Mouse (Mus musculus): Measurements from ENCODE around the gene Rbm4.
"Not testable (repeated sequence)": the region's sequence is repeated elsewhere in the genome, so short reads cannot be mapped to it uniquely, and the experiment has no call there.

Gene Rbm4

GRCm38 (mm10) chr19:4797846-4798245, 4.1 kb upstream of the Rbm4 start:
- no peak for DNase-seq (ENCODE audit: low spot score in 2 of 2)

GRCm38 (mm10) chr19:4795929-4796328, 2.2 kb upstream of the Rbm4 start:
- no peak for DNase-seq (ENCODE audit: low spot score in 2 of 2)

GRCm38 (mm10) chr19:4793281-4793830, 345 bp downstream of the Rbm4 start:
- no peak for DNase-seq (ENCODE audit: low spot score in 2 of 2)

GRCm38 (mm10) chr19:4786313-4786712, 7.4 kb downstream of the Rbm4 start:
- no peak for DNase-seq (ENCODE audit: low spot score in 2 of 2)

GRCm38 (mm10) chr19:4785206-4785605, 8.5 kb downstream of the Rbm4 start:
- no peak for DNase-seq (ENCODE audit: low spot score in 2 of 2)

- no peak for DNase-seq (ENCODE audit: low spot score in 2 of 2)
Observed at GRCm38 (mm10) chr19:4782891-4783290, 10.8 kb downstream of the Rbm4 start.

- no peak for DNase-seq (ENCODE audit: low spot score in 2 of 2)
Observed at GRCm38 (mm10) chr19:4772785-4773184, 20.9 kb downstream of the Rbm4 start.

GRCm38 (mm10) chr19:4767507-4768148, 26.1 kb downstream of the Rbm4 start:
- DNase-seq (ENCODE audit: low spot score in 2 of 2), result no peak

- DNase-seq (ENCODE audit: low spot score in 2 of 2), result no peak
Observed at GRCm38 (mm10) chr19:4762876-4763275, 30.8 kb downstream of the Rbm4 start.

GRCm38 (mm10) chr19:4760544-4760943, 33.2 kb downstream of the Rbm4 start:
- DNase-seq (ENCODE audit: low spot score in 2 of 2), result not testable (repeated sequence)

- DNase-seq (ENCODE audit: low spot score in 2 of 2), result no peak
Observed at GRCm38 (mm10) chr19:4756921-4757320, 36.8 kb downstream of the Rbm4 start.

- peak; percentile 95 to 96 for DNase-seq (ENCODE audit: low spot score in 2 of 2)
Observed at GRCm38 (mm10) chr19:4756193-4756911, 37.3 kb downstream of the Rbm4 start, which contains the start of gene Rbm4b. Gene Rbm4b (plus strand): TSS chr19:4756497.

- peak; percentile 82 to 87 for DNase-seq (ENCODE audit: low spot score in 2 of 2)
Observed at GRCm38 (mm10) chr19:4755565-4756192, 38.0 kb downstream of the Rbm4 start.

GRCm38 (mm10) chr19:4749975-4750374, 43.7 kb downstream of the Rbm4 start:
- no peak for DNase-seq (ENCODE audit: low spot score in 2 of 2)

GRCm38 (mm10) chr19:4748493-4748892, 45.2 kb downstream of the Rbm4 start:
- DNase-seq (ENCODE audit: low spot score in 2 of 2), result no peak

- DNase-seq (ENCODE audit: low spot score in 2 of 2), result no peak
Observed at GRCm38 (mm10) chr19:4747631-4748312, 45.9 kb downstream of the Rbm4 start.

GRCm38 (mm10) chr19:4746611-4747010, 47.1 kb downstream of the Rbm4 start:
- no peak for DNase-seq (ENCODE audit: low spot score in 2 of 2)

- DNase-seq (ENCODE audit: low spot score in 2 of 2), result peak in 1 of 2 experiments; percentile 40
Observed at GRCm38 (mm10) chr19:4745681-4746080, 48.0 kb downstream of the Rbm4 start.

- no peak for DNase-seq (ENCODE audit: low spot score in 2 of 2)
Observed at GRCm38 (mm10) chr19:4745057-4745456, 48.6 kb downstream of the Rbm4 start.

GRCm38 (mm10) chr19:4744026-4744425, 49.7 kb downstream of the Rbm4 start:
- no peak for DNase-seq (ENCODE audit: low spot score in 2 of 2)

- DNase-seq (ENCODE audit: low spot score in 2 of 2), result no peak
Observed at GRCm38 (mm10) chr19:4743524-4743923, 50.2 kb downstream of the Rbm4 start.

GRCm38 (mm10) chr19:4742229-4742628, 51.5 kb downstream of the Rbm4 start:
- DNase-seq (ENCODE audit: low spot score in 2 of 2), result no peak
